Mouse (Mus musculus): ENCODE data around the gene Nfasc.

DNA sequence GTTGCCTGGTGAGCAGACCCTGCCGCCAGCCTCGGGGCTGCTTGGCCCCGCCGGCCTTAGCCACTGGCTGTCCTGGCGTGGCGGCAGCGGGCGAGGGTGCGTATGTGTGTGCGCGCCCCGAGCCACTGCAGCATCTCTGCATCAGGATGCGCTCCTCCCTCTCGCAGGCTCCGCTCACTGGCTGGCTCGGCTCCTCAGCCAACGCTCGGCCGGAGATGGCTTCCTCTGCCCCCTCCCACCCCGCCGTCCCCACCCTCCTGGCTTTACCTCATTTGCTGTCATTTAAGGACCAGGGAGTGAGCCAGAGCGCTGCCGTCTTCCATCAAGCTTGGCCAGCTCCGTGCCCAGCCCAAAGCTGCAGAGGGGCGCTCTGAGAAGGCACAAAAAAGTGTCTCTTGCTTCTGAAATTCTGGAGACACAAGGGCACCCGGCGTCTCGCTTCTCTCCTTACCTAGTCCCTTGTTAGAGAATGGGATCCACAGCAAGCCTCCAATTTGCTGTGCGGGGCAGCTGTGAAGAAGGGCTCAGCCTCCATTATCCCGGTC is 198.8 kb downstream of the Nfasc start, which contains the start of gene Cntn2:
- TF ChIP-seq CTCF (conservative IDR thresholded peaks at IDR 0.05; ENCODE audit: low read length) (no peak), NANOG (IDR thresholded peaks at IDR 0.05; ENCODE audit: borderline replicate concordance, low read length) (no peak)
